Mouse (Mus musculus) liver, adult 2 months (tissue): ENCODE data around the gene Ubash3a.

ENCODE experiments used
- CTCF ChIP-seq: fragments of 200-500 bp; IDR thresholded peaks from 2 replicates; pipeline ENCODE4 v1.5.1; 2011; ENCODE audit warnings: low read depth, low read length, control low read depth
- POLR2A ChIP-seq: fragments of 200-500 bp; IDR thresholded peaks from 2 replicates; pipeline ENCODE4 v1.6.1; 2011; ENCODE audit warnings: low read length, control low read depth; ENCODE audit not compliant: insufficient read depth; ENCODE audit errors: extremely low read depth

DNA sequence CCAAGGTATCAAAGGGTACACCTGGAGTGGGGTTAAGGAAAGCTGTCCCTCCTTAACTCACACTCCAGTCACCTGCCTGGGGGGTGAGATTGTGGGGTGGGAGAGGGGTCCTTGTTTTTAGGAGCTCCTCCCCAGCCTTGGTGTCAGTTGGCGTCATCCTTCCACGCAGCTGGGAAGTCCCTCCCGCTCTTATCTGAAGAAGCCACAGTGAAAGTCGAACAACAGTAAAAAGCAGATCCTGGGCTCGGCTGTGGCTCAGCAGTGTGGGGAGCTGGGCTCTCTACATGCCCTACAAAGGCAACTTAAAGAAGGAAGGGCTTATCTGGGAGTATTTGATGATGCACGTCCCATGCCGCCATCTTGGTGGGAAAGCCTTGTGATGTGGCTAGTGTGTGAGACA is 2.6 kb downstream of the Ubash3a start:
- TF ChIP-seq CTCF (no peak), POLR2A (no peak)
